Mouse (Mus musculus) heart, postnatal 0 days (tissue): ENCODE data around the gene Tns1. TPM values are rescaled to one million over a fixed set of nuclear protein-coding genes. Genes with fewer than 3 reads are reported as not detected.

Experiments used
- ATAC-seq: fragments of 200-750 bp; cut with Nextera tagmentation; 2 replicates; pipeline ENCODE4 v1.8.0; 2017; ENCODE audit warnings: low read depth, moderate number of reproducible peaks, moderate library complexity; ENCODE audit not compliant: insufficient read depth
- DNase-seq: peaks from one replicate; pipeline ENCODE4 v3.0.0-alpha.2; 2016; ENCODE audit warnings: low spot score
- H3K27ac ChIP-seq: fragments of 300-500 bp; sonication (generic); 2 replicates; pipeline ENCODE4 v1.5.1; 2014; ENCODE audit warnings: low read depth, mild to moderate bottlenecking
- H3K27me3 ChIP-seq: fragments of 300-500 bp; sonication (generic); 2 replicates; pipeline ENCODE4 v1.6.1; 2014; ENCODE audit warnings: low read length, mixed read lengths; ENCODE audit not compliant: control insufficient read depth, insufficient read depth
- H3K36me3 ChIP-seq: fragments of 300-500 bp; sonication (generic); replicated peaks from 2 replicates; pipeline ENCODE4 v1.6.1; 2014; ENCODE audit warnings: low read length, mixed read lengths; ENCODE audit not compliant: control insufficient read depth, insufficient read depth
- H3K4me1 ChIP-seq: fragments of 300-500 bp; sonication (generic); 2 replicates; pipeline ENCODE4 v1.6.1; 2014; ENCODE audit warnings: antibody characterized with exemption; ENCODE audit not compliant: control insufficient read depth, insufficient read depth
- H3K4me2 ChIP-seq: fragments of 300-500 bp; sonication (generic); 2 replicates; pipeline ENCODE4 v1.6.1; 2014; ENCODE audit warnings: low read depth, mild to moderate bottlenecking, low read length, moderate library complexity
- H3K4me3 ChIP-seq: fragments of 300-500 bp; sonication (generic); 2 replicates; pipeline ENCODE4 v1.5.1; 2014; ENCODE audit warnings: low read depth, low read length
- H3K9ac ChIP-seq: fragments of 300-500 bp; sonication (generic); replicated peaks from 2 replicates; pipeline ENCODE4 v1.6.1; 2014; ENCODE audit warnings: low read depth, low read length, mixed read lengths
- H3K9me3 ChIP-seq: fragments of 300-500 bp; sonication (generic); replicated peaks from 2 replicates; pipeline ENCODE4 v1.6.1; 2016; ENCODE audit warnings: low read length; ENCODE audit not compliant: control insufficient read depth
- CTCF ChIP-seq: IDR thresholded peaks from 2 replicates; pipeline ENCODE4 v1.5.1; 2016; ENCODE audit warnings: antibody characterized with exemption, control low read depth, low read depth
- EP300 ChIP-seq: IDR thresholded peaks from 2 replicates; pipeline ENCODE4 v1.6.1; 2016; ENCODE audit warnings: antibody characterized with exemption, low read depth
- WGBS: fragments of 180-500 bp; shearing (Covaris S2); extraction: QIAGEN DNeasy Blood & Tissue Kit; methylation state at CpG from one replicate; pipeline ENCODE4 v1.1.7; 2014; 5-methylcytosine and 5-hydroxymethylcytosine counted together
- polyA plus RNA-seq: library from polyadenylated mRNA; unstranded; fragments of >200 nt; fragmentation: Nextera tagmentation; extraction: Ambion mirVana; gene quantifications from 2 replicates; pipeline ENCODE4 v1.2.1, GENCODE M21; 2015
- total RNA-seq: library from RNA; depleted of rRNA; stranded (reverse); fragments of >200 nt; gene quantifications from 2 replicates; pipeline ENCODE4 v1.2.3, GENCODE M21; 2014; ENCODE audit warnings: low replicate concordance

Gene Tns1
- total and polyA plus RNA-seq, 2 experiments from 2014 or later, result 125 to 458 TPM

DNA sequence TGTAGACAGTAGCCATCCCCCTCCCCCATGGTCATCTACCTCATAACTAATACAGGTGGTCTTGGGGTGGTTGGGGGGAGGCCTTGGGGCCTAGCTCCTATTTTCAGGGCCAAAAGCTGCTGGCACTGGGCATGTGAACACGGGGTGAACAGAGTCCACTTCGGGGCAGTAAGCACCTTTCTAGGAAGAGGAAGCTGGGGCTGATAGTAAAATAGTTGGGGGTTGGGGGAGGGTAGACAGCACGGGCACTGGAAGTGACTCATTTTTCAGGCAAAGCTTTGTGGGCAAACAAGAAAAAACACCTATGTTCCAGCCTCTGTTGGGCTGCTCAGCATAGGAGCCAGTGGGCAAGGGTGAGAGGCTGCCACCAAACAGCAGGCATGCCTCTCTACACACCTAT is 187.7 kb downstream of the Tns1 start:
- H3K4me3 ChIP-seq, result no peak overlapping the region
- H3K4me2 ChIP-seq, result no peak overlapping the region
- H3K4me1 ChIP-seq, result peaks cover 37% of the 10 kb centered on the region
- H3K27me3 ChIP-seq, result no peaks in the 10 kb centered on the region
- H3K27ac ChIP-seq, result peak overlapping the region; percentile 48
- no peak for ATAC-seq
- H3K36me3 ChIP-seq, result peaks cover 81% of the 10 kb centered on the region
- TF ChIP-seq CTCF, result no peak
- TF ChIP-seq EP300, result no peak
- H3K9me3 ChIP-seq, result no peaks in the 10 kb centered on the region
- DNase-seq, result no peak
- H3K9ac ChIP-seq, result no peak overlapping the region
- WGBS, result 25% methylated on average over 3 of the region's 3 CpGs

DNA sequence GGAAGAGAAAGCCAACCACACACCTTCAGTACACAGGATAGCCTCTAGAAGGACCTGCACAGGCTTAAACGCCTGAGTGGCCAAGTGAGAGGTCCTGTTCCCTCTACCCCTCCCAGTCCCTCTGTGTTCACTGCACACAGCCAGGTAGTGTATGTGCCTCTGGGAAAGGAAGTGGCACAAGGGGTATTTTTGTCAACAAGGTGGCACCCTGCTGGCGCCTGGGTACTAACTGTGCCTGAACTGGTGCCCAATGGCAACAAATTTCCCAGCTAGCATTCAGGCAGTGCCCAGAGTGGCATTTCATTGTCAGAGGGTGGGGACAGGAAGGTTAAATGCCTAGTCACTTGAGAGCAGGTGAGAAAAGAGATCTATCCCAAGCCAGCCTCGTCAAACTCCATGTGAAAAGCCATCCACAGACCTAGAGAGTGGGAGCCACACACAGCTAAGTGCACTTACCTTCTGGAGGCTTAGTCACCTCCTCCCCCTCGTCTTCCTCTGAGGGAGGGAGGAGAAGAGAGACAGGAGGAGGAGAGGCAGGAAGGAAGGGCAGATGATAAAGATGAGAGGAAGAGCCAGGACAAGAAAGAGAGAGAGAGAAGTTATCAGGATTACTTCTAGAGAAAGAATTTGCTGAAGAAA is 188.7 kb downstream of the Tns1 start:
- no peaks in the 10 kb centered on the region for H3K9me3 ChIP-seq
- no peak for TF ChIP-seq CTCF
- peaks cover 79% of the 10 kb centered on the region for H3K36me3 ChIP-seq
- DNase-seq (no peak), ATAC-seq (no peak)
- peak overlapping the region; percentile 87; the same call in 1 of the 2 replicates for H3K27ac ChIP-seq
- H3K4me1 ChIP-seq, result peaks cover 44% of the 10 kb centered on the region
- H3K27me3 ChIP-seq, result no peaks in the 10 kb centered on the region
- H3K4me3 ChIP-seq, result no peak overlapping the region
- no peak overlapping the region for H3K4me2 ChIP-seq
- H3K9ac ChIP-seq, result peak overlapping the region; percentile 19; the same call in 1 of the 2 replicates
- WGBS, result 50% methylated on average over 4 of the region's 4 CpGs

- H3K36me3 ChIP-seq, result peaks cover 81% of the 10 kb centered on the region
- H3K4me1 ChIP-seq, result peaks cover 40% of the 10 kb centered on the region
- peak overlapping the region; percentile 87 for H3K27ac ChIP-seq
- 26% methylated on average over 5 of the region's 5 CpGs for WGBS
- no peaks in the 10 kb centered on the region for H3K27me3 ChIP-seq
- ATAC-seq (0 out of 2 replicates have a peak, but pooled peaks have one; percentile 7), DNase-seq (peak; percentile 48)
- H3K4me2 ChIP-seq, result no peak overlapping the region
- H3K9me3 ChIP-seq, result no peaks in the 10 kb centered on the region
- peak overlapping the region; percentile 37; the same call in 1 of the 2 replicates for H3K9ac ChIP-seq
- H3K4me3 ChIP-seq, result no peak overlapping the region
- TF ChIP-seq EP300, result no peak
- no peak for TF ChIP-seq CTCF
Measured at GRCm38 (mm10) chr1:73933146-73933490, 191.1 kb downstream of the Tns1 start.

DNA sequence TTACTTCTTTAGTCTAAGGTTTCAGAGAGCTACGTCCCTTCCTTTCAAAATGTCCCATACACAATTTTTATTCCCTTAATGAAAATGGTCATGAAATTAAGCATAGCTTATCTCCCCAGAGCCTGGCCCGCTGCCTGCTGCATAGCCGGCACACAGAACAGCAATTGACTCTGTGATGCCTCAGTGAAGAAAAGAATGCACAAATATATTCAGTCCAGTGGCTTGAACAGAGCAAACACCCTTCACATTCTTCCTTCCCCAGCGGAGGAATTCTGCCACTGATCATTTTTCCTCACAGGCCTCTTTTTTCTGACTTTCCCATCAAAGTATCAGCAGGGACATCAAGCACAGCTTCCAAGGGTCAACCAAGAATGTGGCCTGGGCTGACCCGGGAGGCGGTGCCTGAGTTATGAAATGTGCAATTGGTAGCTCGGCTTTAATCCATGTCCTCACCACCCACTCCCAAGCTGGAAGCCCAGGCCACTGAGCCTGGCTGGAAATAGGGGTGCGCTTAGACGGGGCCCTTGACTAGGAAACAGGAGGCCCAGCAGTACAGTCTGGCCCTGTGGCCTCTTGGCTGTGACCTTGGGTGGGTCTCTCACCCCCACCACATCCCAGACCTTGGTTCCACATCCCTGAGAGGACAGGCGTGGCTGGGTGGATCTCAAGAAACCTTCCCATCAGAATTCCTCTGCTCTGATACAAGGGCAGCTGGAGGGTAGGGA is 191.7 kb downstream of the Tns1 start:
- Histone ChIP-seq H3K4me3 (no peak overlapping the region), H3K27me3 (no peaks in the 10 kb centered on the region), H3K9me3 (no peaks in the 10 kb centered on the region), H3K36me3 (peaks cover 81% of the 10 kb centered on the region), H3K27ac (peak overlapping the region; percentile 87), H3K4me1 (peaks cover 35% of the 10 kb centered on the region), H3K9ac (peak overlapping the region; percentile 37; the same call in 1 of the 2 replicates), H3K4me2 (no peak overlapping the region)
- peak; percentile 56 for DNase-seq
- WGBS, result 19% methylated on average over 10 of the region's 10 CpGs
- TF ChIP-seq CTCF (no peak), EP300 (no peak)
- no peak for ATAC-seq

GRCm38 (mm10) chr1:73931851-73932250 is 192.4 kb downstream of the Tns1 start:
- no peak for DNase-seq
- 36% methylated on average over 5 of the region's 5 CpGs for WGBS
- TF ChIP-seq EP300, result no peak
- no peak for TF ChIP-seq CTCF
- H3K27me3 ChIP-seq, result no peaks in the 10 kb centered on the region
- peaks cover 30% of the 10 kb centered on the region for H3K4me1 ChIP-seq
- H3K36me3 ChIP-seq, result peaks cover 81% of the 10 kb centered on the region
- no peak overlapping the region for H3K9ac ChIP-seq
- H3K27ac ChIP-seq, result peak overlapping the region; percentile 87
- H3K4me2 ChIP-seq, result no peak overlapping the region
- no peak for ATAC-seq
- H3K9me3 ChIP-seq, result no peaks in the 10 kb centered on the region
- H3K4me3 ChIP-seq, result no peak overlapping the region
